Mouse (Mus musculus): Measurements from ENCODE around the gene Hspb1. TPM values are rescaled to one million over a fixed set of nuclear protein-coding genes. Genes with fewer than 3 reads are reported as not detected.
A peak's percentile ranks its signal among the peaks of the same experiment; 100 is the strongest.

The Hspb1 gene
- 1 to 10 TPM in 1 of 2 experiments, not detected in 1; 1.3 TPM for polyA plus RNA-seq (2017; shearing (Covaris generic))

DNA sequence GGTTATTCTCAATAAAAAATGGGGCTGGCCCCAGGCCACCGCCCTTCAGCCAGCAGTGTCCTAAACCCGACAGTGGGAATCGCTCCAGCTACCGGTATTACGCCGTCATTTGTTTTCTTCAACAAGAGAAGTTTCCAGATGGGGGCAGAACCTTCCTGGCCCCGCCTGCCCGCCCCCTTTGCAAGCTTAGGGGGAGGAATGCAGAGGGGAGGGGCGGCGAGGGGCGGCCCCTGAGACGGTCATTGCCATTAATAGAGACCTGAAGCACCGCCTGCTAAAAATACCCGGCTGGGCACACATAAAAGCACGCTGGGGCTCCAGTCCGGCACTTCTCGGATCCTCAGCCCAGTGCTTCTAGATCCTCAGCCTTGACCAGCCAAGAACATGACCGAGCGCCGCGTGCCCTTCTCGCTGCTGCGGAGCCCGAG lies at the start of gene Hspb1:
Gene Hspb1, plus strand, starts transcription at position 245 of the 428 bp plus-strand sequence.
- peak; percentile 45 for ATAC-seq

DNA sequence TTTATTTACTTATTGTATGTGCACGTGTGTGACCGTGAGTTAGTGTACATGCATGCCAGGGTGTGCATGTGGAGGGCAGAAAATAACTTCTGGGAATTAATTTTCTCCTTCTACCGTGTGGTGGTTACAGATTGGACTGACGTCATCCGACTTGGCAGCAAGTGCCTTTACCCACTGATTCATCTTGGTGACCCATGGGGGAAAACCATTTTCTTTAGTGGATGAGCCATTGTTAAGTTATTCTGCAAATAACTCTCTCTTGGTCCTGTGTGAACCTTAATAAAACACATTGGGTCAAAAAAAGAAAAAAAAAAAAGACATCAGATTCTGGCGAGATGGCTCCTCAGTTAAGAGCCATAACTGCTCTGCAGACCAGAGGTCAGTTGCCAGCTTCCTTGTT lies 46.1 kb upstream of the Hspb1 start:
- ATAC-seq: no peak

- ATAC-seq: no peak
These were observed 44.3 kb upstream of the Hspb1 start for GRCm38 (mm10) chr5:135843418-135843817.

GRCm38 (mm10) chr5:135845676-135846320 lies 41.9 kb upstream of the Hspb1 start:
- no peak for ATAC-seq

GRCm38 (mm10) chr5:135847460-135847859 lies 40.3 kb upstream of the Hspb1 start:
- no peak for ATAC-seq

DNA sequence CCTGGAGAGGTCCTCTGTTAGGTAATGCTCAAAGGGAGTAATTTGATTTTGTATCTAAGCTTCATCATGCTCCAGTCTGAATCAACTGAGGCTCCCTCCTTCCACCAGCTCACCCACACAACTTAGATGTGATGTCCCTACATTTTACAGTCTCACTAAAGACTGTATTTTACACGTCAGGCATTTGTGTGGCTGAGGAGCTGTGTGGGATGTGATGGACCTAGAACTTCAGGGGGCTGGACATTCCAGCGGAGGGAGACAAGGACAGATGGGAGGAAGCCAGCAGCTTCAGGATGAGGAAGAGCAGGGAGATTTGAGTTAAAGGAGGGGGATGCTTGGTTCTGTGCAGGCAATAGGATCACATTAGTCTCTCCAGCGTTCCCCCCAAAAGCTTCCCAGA lies 39.8 kb upstream of the Hspb1 start:
- ATAC-seq: no peak

- no peak for ATAC-seq
These were observed 36.7 kb upstream of the Hspb1 start for GRCm38 (mm10) chr5:135851024-135851423.

DNA sequence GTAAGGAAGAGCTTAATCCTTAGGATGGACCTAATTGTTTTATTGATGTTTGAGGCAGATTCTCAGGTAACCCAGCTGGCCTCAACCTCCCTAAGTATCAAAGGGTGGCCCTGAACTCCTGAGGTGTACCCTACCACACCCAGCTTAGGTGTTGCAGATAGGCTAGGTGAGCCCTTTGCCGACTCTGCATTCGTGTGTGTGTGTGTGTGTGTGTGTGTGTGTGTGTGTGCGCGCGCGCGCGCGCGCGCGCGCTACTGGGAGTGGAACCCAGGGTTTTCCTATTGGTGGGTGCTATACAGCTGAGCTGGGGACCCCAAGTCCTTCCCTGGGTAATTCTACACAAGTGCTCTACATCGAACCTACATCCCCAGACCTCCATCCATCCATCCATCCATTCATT lies 36.2 kb upstream of the Hspb1 start:
- ATAC-seq: no peak

DNA sequence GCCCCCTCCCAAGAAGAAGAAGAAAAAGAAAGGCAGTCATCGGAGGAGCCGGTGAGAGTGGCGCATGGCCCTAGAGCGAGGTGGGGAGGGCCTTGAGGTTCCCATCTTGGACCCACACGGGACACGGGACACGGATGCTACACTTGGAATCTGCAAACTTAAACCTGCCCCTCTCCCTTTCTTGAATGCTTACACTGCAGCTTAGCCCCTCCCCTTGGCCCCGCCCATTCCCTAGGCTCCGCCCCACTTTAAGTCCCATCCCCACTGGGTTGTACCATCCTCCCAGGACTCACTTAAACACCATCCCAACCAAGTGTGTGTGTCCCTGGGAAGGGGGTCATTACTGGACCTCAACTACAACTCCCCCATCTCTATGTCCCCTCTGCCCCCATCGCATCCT lies 35.3 kb upstream of the Hspb1 start:
- no peak for ATAC-seq

GRCm38 (mm10) chr5:135853731-135854130 lies 34.0 kb upstream of the Hspb1 start:
- ATAC-seq: no peak

GRCm38 (mm10) chr5:135855156-135855555 lies 32.6 kb upstream of the Hspb1 start:
- ATAC-seq: no peak

DNA sequence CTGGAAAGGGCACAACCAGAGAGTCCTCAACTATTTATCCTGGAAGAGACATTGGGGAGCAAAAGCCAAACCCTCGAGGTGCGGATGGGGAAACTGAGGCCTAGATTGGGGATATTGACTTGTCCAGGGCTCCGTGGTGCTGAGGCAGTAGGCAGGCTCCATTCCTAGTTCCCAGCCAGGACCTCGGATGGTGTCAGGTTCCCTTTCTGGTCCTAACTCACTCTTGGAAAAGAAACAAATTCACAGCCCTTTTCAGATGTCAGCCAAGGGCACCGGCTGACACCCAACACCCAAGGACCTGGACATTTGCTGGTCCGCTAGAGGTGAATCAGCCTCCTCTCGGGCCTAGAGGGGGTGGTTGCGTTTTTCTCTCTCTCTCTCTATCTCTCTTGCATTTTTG lies 21.1 kb upstream of the Hspb1 start:
- no peak for ATAC-seq

DNA sequence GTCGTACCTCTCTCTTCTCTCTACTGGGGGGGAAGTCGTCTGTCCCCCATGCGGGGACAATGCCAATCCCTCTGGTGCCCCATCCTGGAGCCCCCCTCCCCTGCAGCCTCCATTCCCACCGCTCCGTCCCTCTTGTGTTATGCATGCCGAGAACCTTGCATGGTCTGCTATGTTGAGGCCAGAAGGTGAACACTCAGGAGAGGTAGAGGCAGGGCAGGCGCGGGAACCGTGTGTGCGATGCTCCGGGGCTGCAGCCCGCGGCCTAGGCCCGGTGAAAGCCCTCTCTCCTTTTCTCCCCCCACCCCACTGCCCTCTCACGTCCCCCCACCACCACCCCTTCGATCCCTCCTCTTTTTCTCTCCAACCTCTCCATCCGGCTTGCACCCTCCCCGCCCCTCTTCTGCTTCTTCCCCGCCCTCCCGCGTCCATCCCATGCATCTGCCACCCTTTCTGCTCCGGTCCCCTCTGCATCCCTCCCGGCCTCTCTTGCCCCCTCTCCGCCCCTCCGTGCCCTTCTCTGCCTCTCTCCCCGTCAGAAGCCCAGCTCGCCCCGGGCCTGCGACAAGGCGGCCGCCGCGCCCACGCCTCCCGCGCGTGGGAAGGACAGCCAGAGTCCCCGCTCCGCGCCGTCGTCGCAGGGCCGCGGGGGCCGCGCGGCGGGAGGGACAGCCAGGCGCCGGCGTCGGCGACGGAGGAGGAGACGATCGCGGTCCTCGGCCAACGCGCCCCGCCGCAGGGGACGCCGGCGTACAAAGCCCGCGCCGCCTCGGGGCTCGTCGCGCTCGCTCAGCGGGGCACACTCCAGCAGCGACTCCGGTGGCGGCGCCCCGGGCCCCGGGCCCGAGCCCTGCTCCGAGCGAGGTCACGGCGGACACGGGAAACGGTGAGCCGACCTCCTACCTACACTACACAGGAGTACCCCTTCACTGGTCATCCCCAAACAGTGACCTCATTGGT lies 19.8 kb upstream of the Hspb1 start:
- no peak for ATAC-seq

GRCm38 (mm10) chr5:135868653-135869052 lies 19.1 kb upstream of the Hspb1 start:
- ATAC-seq: no peak

- ATAC-seq: no peak
These were observed 17.9 kb upstream of the Hspb1 start for GRCm38 (mm10) chr5:135869661-135870423.

GRCm38 (mm10) chr5:135870505-135870904 lies 17.2 kb upstream of the Hspb1 start:
- ATAC-seq: no peak

- ATAC-seq: peak; percentile 25
These were observed 14.7 kb upstream of the Hspb1 start for GRCm38 (mm10) chr5:135872996-135873395.

DNA sequence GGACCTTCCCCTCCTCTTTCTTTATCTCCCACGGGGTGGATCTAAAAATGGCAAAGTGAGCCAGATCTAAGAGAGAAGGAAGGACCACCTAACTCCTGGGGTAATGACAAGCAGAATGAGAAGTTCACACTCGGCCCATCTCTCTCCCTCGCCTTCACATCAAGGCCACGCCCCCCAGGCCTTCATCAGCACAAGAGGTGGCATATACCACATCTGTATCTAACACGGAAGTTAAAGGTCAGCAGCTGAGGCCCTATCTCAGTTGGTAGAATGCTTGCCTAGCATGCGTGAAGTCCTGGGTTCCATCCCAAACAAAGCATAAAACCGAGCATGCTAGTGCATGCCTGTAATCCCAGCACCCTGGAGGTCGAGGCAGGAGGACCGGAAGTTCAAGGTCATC lies 14.0 kb upstream of the Hspb1 start:
- ATAC-seq: peak; percentile 72

DNA sequence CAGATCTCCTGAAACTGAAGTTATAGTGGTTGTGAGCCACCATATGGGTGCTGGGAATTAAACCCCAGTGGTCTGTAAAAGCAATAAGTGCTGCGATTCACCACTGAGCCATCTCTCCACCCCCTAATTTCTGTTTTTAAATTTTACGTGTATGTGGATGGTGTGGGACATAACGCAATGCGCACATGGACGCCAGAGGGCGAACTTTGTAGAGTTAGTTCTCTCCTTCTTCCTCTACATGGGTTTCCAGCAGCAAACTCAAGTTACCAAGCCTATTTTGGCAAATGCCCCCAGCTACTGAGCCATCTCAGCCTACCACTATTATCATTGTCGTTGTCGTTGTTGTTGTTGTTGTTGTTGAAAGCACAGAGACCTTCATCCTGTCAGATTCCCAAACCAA lies 10.5 kb upstream of the Hspb1 start:
- peak; percentile 56 for ATAC-seq

DNA sequence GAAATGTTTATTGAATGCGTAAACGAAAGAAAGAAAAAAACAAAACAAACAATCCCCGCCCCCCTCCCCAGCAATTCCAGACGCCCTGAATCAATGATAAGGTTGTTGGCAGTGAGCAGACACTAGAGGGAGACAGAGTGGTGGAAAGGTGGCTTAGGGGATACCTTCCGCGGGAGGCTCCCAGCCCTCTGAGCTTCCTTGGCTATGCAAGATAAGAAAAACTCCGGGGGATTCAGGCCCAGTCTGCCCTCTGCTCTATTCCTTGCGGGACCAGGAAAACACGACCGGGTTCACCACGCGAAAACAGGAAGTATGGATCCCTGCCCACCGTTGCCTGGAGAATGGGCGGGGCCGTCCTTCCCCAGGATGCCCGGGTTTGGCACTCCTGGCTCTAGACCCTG lies 9.9 kb upstream of the Hspb1 start:
- peak; percentile 58 for ATAC-seq

GRCm38 (mm10) chr5:135879449-135880158 lies 8.1 kb upstream of the Hspb1 start:
- ATAC-seq: no peak

DNA sequence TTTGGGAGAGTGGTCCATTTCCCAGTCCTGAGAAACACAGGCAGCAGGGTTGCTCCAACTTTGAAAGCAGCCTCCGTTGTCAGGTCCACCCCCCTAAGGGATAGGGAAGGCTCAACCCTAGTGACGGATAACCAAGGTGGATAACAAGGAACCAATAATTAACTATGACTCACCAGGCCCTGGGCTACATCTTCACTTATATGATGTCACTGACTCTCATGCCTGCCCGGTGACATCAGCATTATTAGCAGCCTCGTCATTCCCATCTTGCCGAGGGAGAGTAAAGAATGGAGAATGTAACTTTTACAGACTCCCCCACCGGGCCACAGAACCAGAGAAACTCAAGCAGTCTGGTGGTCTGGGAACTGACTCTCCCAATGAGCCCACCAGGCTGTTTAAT lies 3.1 kb upstream of the Hspb1 start:
- no peak for ATAC-seq
